Mouse (Mus musculus): Measurements from ENCODE around the gene Olfr145.

GRCm38 (mm10) chr9:37941167-37941566 is 44.6 kb downstream of the Olfr145 start:
- TF ChIP-seq CTCF (IDR thresholded peaks at IDR 0.05; ENCODE audit: low read depth) (no peak), EP300 (IDR thresholded peaks at IDR 0.05; ENCODE audit: low read depth) (no peak)

All from heart, postnatal 0 days (tissue).